Mouse (Mus musculus) CH12F3 (cell line): ENCODE measurements around the gene Mettl21c.
"Not testable (repeated sequence)": the region's sequence is repeated elsewhere in the genome, so short reads cannot be mapped to it uniquely, and the experiment has no call there.

Experiments used
- in situ Hi-C: fragments of 300-500 bp; cut with MboI; formaldehyde crosslinking; loops from 2 replicates; pipeline ENCODE4 v1.14.3; 2020; ENCODE audit warnings: low sequenced_read_pairs

Mettl21c gene

GRCm38 (mm10) chr1:44019934-44020333, at the start of gene Mettl21c:
Mettl21c (minus strand) TSS chr1:44020034.
- in situ Hi-C loops = no loop called here

DNA sequence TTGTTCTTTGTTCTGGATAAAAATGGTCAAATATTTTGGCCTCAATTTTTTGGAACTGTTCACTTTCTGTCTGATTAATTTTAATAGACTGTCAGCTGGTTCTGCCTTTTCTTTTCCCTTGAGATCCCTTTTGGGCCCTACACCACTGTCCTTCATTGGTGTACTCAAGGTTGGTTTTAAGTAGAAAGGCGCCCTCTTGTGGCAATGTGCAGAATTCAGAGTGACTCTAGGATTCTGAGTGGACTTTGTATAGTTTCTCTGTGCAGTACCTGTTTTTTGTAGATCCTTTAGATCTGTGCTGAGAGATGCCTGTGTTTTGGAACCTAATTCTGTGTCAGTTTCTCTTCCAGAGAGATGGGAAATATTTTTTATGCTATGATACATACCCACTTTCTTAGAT, 44.8 kb upstream of the Mettl21c start:
- in situ Hi-C loops = loop anchor here (10.0 kb wide), 2 partner anchors 170 to 300 kb away; no protein-coding TSS in a partner anchor

- in situ Hi-C loops = loop anchor here (10.0 kb wide), 2 partner anchors 169 to 299 kb away; no protein-coding TSS in a partner anchor
Measured at GRCm38 (mm10) chr1:44063439-44063838, 43.6 kb upstream of the Mettl21c start.

- in situ Hi-C loops = loop anchor here (10.0 kb wide), 2 partner anchors 167 to 297 kb away; no protein-coding TSS in a partner anchor
Measured at GRCm38 (mm10) chr1:44061836-44062235, 42.0 kb upstream of the Mettl21c start, which contains the start of gene Gm8251. Gm8251 (minus strand) TSS chr1:44061936.

GRCm38 (mm10) chr1:44057805-44058204, 38.0 kb upstream of the Mettl21c start:
- in situ Hi-C loops = no loop called here

DNA sequence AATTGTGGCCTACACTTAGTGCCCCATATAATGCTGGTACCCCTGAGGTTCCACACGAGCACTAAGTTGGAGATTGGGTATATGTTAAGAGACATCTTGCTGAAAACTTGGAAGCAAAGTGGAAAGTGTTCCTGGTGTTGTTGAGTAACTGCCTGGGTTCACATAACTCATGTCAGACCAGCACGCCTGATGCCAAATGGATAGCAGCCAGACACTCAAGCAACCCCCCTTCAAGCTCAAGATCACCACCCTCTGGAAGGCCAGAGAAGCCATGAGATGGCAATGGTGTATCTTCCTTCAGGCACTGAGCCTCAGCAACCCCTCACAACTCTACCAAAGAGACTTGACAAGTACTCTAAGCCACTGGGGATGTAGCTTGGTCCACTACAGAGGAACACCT, 26.7 kb upstream of the Mettl21c start:
- in situ Hi-C loops = no loop called here

GRCm38 (mm10) chr1:44045689-44046088, 25.9 kb upstream of the Mettl21c start:
- in situ Hi-C loops = not testable (repeated sequence)

DNA sequence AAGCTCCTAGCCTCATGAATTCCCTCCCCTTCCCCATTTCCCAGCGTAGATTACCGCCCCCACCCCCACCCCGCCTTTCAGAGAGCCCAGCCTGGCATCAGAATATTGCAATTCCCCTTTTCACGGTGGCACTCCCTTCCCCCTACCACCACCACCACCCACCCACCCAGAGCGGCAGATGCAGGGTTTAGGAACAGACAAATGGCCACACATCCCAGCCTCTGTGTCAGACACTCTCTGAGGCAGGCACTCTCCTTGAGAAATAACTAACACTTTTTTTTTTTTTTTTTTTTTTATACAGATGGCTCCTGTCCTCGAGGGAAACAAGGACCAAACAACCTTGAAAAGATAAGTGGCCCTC, 22.7 kb upstream of the Mettl21c start:
- in situ Hi-C loops = no loop called here

DNA sequence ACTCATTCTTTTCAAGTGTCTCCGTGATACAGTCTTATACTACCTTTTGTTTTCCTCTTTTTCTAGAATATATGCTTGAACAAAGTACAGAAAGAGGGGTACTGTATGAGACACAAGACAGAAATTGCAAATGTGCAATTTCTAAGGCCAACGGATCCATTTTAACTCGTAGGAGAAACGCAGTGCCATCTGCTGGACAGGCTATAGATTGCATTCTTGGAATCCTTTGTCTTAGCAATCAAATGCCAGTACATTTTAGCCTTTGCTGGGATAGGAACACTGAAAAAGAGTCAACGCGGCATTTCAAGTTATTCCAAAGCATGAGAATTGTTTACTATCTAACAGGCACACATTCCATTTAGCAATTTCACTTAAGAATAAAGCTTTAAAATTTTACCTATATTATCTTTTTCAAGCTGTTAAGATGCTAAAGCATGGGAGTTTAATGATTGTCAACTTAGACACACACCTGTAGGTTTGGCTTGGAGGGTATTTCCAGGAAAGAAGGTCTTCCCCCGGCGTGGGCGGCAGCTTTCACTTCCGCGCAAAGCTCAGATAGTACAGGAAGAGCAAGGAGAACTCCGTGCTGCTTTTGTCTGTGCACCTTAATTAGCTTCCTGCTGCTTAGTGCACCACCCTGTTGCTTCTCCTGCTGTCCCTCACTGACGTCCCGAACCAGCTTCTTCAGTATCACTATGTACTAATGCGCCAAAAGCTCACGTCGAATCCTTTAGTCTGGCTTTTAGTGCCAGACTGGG, 22.1 kb upstream of the Mettl21c start:
- in situ Hi-C loops = no loop called here

DNA sequence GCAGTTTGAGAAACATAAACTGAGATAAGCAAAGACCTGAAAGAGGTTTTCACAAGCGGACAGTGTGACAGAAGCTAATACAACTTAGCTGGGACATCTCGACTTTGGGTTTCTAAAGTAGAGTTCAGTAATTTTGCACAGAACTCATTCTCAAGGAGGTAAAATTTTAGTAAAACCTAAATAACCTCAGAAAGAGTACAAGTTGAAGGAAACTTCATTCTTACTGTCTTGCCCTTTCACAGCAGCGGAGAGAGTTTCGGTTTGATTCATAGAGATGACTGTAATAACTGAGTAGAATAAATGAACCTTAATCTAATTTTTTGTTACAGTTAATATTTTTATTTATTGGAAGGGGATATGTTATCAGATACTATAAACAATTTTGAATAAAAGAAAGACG, 13.1 kb upstream of the Mettl21c start:
- in situ Hi-C loops = no loop called here

- in situ Hi-C loops = no loop called here
Measured at GRCm38 (mm10) chr1:44032213-44032612, 12.4 kb upstream of the Mettl21c start.

DNA sequence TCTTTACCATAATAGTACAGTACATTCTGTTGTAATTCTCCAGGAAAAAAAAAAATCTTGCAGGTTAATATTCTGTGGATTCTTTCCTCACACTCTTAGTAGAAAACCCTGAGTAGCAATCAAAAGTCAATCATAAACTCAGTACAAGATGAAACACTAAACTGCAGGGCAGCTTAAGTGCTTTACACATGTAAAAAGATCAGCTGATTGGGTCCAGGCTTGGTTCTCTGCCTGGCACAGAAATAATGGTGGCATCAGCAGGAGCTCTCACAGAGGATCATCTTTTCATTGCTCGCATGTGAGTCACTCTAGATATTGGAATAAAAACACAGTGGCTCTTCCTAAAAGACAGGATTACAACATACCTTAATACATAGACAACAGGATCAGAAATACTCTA, 7.8 kb upstream of the Mettl21c start:
- in situ Hi-C loops = no loop called here

- in situ Hi-C loops = no loop called here
Measured at GRCm38 (mm10) chr1:44022656-44023055, 2.8 kb upstream of the Mettl21c start.

GRCm38 (mm10) chr1:44015556-44015955, 4.3 kb downstream of the Mettl21c start:
- in situ Hi-C loops = no loop called here

- in situ Hi-C loops = no loop called here
Measured at GRCm38 (mm10) chr1:44004513-44004912, 15.3 kb downstream of the Mettl21c start.

DNA sequence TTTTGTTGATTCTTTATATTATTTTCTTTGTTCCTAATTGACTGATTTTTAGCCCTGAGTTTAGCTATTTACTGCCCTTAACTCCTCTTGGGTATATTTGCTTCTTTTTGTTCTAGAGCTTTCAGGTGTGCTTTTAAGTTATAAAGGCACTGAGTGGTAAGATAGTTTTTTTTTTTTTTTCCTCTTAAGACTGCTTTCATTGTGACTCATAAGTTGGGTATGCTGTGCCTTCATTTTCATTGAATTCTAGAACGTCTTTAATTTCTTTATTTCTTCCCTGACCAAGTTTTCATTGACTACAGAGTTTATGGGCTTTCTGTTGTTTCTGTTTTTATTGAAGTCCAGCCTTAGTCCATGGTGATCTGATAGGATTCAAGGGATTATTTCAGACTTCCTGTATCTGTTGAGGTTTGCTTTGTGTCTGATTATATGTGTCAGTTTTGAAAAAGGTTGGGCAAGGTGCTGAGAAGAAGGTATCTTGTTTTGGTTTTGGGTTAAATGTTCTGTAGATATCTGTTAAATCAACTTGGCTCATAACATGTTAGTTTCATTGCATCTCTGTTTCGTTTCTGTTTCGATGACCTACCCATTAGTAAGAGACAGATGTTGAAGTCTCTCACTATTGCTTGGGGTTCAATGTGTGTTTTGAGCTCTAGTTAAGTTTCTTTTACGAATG, 22.8 kb downstream of the Mettl21c start:
- in situ Hi-C loops = no loop called here

DNA sequence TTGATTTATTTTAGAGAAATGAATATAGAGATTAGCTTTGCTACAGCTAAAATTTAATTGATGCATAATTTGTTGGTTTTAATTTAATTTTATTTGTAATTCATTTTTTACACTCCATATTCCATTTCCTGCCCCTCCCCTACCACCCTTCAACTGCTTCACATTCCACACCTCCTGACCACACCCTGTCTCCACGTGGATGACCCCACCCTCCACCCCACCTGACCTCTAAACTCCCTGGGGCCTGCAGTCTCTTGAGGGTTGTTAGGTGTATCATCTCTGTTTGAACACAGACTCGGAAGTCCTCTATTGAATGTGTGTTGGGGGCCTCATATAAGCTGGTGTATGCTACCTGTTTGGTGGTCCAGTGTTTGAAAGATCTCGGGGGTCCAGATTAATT, 48.7 kb downstream of the Mettl21c start:
- in situ Hi-C loops = no loop called here

GRCm38 (mm10) chr1:43969361-43969760, 50.5 kb downstream of the Mettl21c start:
- in situ Hi-C loops = no loop called here

GRCm38 (mm10) chr1:43966756-43967155, 53.1 kb downstream of the Mettl21c start:
- in situ Hi-C loops = no loop called here

GRCm38 (mm10) chr1:43964381-43964780, 55.5 kb downstream of the Mettl21c start:
- in situ Hi-C loops = no loop called here
